Mouse (Mus musculus): ENCODE results near the gene Pnma5. TPM values are rescaled to one million over a fixed set of nuclear protein-coding genes. Genes with fewer than 3 reads are reported as not detected.

The Pnma5 gene
- total RNA-seq, 2 experiments from 2014 or later, result 0.44 to 0.51 TPM

GRCm38 (mm10) chrX:72988431-72988830 lies 48.5 kb downstream of the Pnma5 start:
- intact Hi-C loops (cut with DNase I), result no loop called here
- no peak for DNase-seq (ENCODE audit: low spot score in 2 of 2)

GRCm38 (mm10) chrX:72987520-72987905 lies 49.4 kb downstream of the Pnma5 start:
- intact Hi-C loops (cut with DNase I), result no loop called here
- no peak for DNase-seq (ENCODE audit: low spot score in 2 of 2)

- intact Hi-C loops (cut with DNase I), result no loop called here
- DNase-seq (ENCODE audit: low spot score in 2 of 2), result no peak
Observed at GRCm38 (mm10) chrX:72986841-72987519, 49.9 kb downstream of the Pnma5 start, which contains the start of gene Zfp185. Zfp185 (plus strand) TSS chrX:72987339.

GRCm38 (mm10) chrX:72985607-72986006 lies 51.3 kb downstream of the Pnma5 start:
- no peak for DNase-seq (ENCODE audit: low spot score in 2 of 2)
- intact Hi-C loops (cut with DNase I), result no loop called here

Small RNA genes lying within 50 kb of the gene (microRNA-seq; reads per million reads assigned to microRNA genes)
- gene Mir2137, result 0 to 0.53 reads per million in 2 experiments

Other genes with a start within 250 kb of the Pnma5 start
- 1 to 10 TPM; 2.2 to 3.9 TPM for gene Gabrq, start 211.9 kb downstream of the Pnma5 start, total RNA-seq (2021)
- 10 to 100 TPM; 51.7 to 53.4 TPM for gene Cetn2, start 118.7 kb downstream of the Pnma5 start, total RNA-seq (2021)
- gene Nsdhl, start 118.5 kb downstream of the Pnma5 start, total RNA-seq (2021), result 10 to 100 TPM; 33.5 to 34.3 TPM
- gene Zfp185, start 49.8 kb downstream of the Pnma5 start, total RNA-seq (2021), result under 1 TPM; 0.57 TPM
- gene Pnma3, start 27.7 kb upstream of the Pnma5 start, total RNA-seq (2021), result 10 to 100 TPM; 18.1 to 19.6 TPM
- gene Xlr4a, start 45.4 kb upstream of the Pnma5 start, total RNA-seq (2021), result 1 to 10 TPM in 1 of 2 experiments, under 1 TPM in 1; 0.80 to 1.2 TPM
- 1 to 10 TPM in 1 of 2 experiments, not detected in 1; 1.1 TPM for gene Xlr3a, start 60.0 kb upstream of the Pnma5 start, total RNA-seq (2021)
- gene Gm14685, start 79.9 kb upstream of the Pnma5 start, total RNA-seq (2021), result 1 to 10 TPM; 1.8 to 1.9 TPM
- not detected for gene Xlr5b, start 111.7 kb upstream of the Pnma5 start, total RNA-seq (2021)
- 1 to 10 TPM in 1 of 2 experiments, under 1 TPM in 1; 0.93 to 1.1 TPM for gene DXBay18, start 112.3 kb upstream of the Pnma5 start, total RNA-seq (2021)
- not detected for gene Spin2d, start 139.9 kb upstream of the Pnma5 start, total RNA-seq (2021)
- gene Xlr3b, start 155.1 kb upstream of the Pnma5 start, total RNA-seq (2021), result 10 to 100 TPM in 1 of 2 experiments, 1 to 10 TPM in 1; 4.3 to 11.2 TPM
- gene Xlr4b, start 177.2 kb upstream of the Pnma5 start, total RNA-seq (2021), result 1 to 10 TPM in 1 of 2 experiments, not detected in 1; 1.5 TPM
- 10 to 100 TPM; 14.6 to 14.7 TPM for gene F8a, start 191.2 kb upstream of the Pnma5 start, total RNA-seq (2021)
- not detected for gene Xlr4c, start 206.0 kb upstream of the Pnma5 start, total RNA-seq (2021)
- gene Xlr3c, start 228.3 kb upstream of the Pnma5 start, total RNA-seq (2021), result not detected

All from left cerebral cortex, postnatal 14 days (tissue).